Mouse (Mus musculus): ENCODE results near the gene Aurkb. TPM values are rescaled to one million over a fixed set of nuclear protein-coding genes. Genes with fewer than 3 reads are reported as not detected.

The Aurkb gene
- polyA plus RNA-seq, 1 experiment from 2014 or later, result 120 TPM

DNA sequence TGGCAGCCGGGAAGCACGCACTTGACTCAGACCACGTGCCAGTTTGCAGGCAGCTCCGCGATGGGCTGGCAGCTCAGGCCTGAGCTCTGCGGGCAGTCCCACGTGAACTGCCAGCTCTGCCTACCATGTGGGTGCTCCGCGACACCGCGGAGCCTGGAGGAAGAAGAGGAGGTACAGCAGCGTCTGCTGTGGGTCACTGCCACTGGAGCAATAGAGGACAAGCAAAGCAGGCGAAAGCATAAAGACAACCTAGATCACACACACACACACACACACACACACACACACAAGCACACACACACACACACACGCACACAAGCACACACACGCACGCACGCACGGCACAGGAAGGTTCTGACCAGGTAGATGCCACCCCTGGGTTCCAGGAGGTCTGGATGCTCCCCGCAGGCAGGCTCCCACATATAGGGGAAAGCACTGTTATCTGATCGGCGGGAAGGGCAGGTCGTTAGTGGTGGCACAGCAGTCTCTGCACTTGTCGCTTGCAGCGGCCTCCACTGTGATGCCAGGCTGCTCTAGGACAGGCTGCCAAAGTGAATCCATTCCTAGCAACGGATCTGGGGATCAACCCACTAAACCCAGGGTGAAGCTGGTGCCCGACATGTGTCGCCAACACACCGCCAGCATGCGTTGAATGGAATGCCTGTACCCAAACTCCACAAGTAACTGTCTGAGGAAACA, 20.9 kb downstream of the Aurkb start:
- peak overlapping the region; percentile 62 for H3K9ac ChIP-seq (ENCODE audit: low read length)
- H3K27me3 ChIP-seq (ENCODE audit: control insufficient read depth, insufficient read depth, low read length), result no peaks in the 10 kb centered on the region
- H3K36me3 ChIP-seq (ENCODE audit: control insufficient read depth, insufficient read depth, low read length), result no peaks in the 10 kb centered on the region
- no peaks in the 10 kb centered on the region for H3K9me3 ChIP-seq (replicated peaks; ENCODE audit: control insufficient read depth, low read length)
- no peak for ATAC-seq (ENCODE audit: insufficient read depth, low FRiP score)
- H3K4me3 ChIP-seq (replicated peaks; ENCODE audit: low read length), result peak overlapping the region; percentile 44
- WGBS, result 2% methylated on average over 29 of the region's 29 CpGs
- peak overlapping the region; percentile 70 for H3K4me2 ChIP-seq (ENCODE audit: low read depth, low read length)
- no peak overlapping the region for H3K27ac ChIP-seq (ENCODE audit: low read length)
- peaks cover 33% of the 10 kb centered on the region for H3K4me1 ChIP-seq (ENCODE audit: control insufficient read depth, insufficient read depth, low read length)

DNA sequence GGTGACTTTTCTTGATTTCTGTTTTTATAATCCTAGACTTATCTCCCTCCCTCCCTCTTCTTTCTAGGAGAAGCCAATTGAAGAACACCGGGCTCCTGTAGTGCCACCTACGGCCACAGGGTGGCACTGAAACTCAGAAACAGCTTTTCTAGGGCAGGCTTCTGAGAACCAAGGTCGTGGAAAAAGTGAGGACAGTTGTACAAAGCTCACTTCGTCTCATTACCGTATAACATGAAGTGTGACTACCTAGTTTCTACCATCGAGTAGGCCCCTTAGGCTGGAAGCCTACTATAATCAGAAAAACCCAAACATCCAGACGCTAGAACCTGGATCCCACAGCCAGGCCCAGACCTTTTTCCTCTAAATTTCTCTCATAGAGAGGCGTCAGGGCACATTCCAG, 21.5 kb downstream of the Aurkb start:
- ATAC-seq (ENCODE audit: insufficient read depth, low FRiP score), result no peak
- Histone ChIP-seq H3K4me1 (ENCODE audit: control insufficient read depth, insufficient read depth, low read length) (peaks cover 32% of the 10 kb centered on the region), H3K27ac (ENCODE audit: low read length) (peak overlapping the region; percentile 71), H3K27me3 (ENCODE audit: control insufficient read depth, insufficient read depth, low read length) (no peaks in the 10 kb centered on the region), H3K36me3 (ENCODE audit: control insufficient read depth, insufficient read depth, low read length) (no peaks in the 10 kb centered on the region), H3K9me3 (replicated peaks; ENCODE audit: control insufficient read depth, low read length) (no peaks in the 10 kb centered on the region), H3K4me3 (replicated peaks; ENCODE audit: low read length) (peak overlapping the region; percentile 44), H3K4me2 (ENCODE audit: low read depth, low read length) (peak overlapping the region; percentile 70), H3K9ac (ENCODE audit: low read length) (peak overlapping the region; percentile 62; the same call in 1 of the 2 replicates)
- 8% methylated on average over 8 of the region's 8 CpGs for WGBS

DNA sequence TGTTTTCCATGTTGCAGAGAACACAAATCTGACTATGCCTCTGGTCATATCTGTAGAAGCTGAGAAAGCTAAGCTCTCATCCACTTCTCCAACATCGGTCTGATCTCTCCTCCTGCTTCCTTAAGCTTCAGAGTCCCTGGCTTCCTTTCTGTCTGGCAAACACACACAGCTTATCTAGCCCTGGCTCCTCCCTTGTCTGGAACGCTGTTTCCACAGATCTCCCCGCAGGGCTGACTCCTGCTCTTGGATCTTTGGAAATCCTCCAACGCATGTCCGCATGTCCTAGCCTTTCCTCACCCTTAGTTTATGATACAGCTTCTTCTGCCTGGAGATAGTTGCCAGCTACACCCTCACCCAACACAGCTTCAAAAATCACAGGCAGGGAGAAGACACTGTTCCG, 22.2 kb downstream of the Aurkb start:
- H3K4me3 ChIP-seq (replicated peaks; ENCODE audit: low read length), result no peak overlapping the region
- peaks cover 38% of the 10 kb centered on the region for H3K4me1 ChIP-seq (ENCODE audit: control insufficient read depth, insufficient read depth, low read length)
- H3K27me3 ChIP-seq (ENCODE audit: control insufficient read depth, insufficient read depth, low read length), result no peaks in the 10 kb centered on the region
- H3K36me3 ChIP-seq (ENCODE audit: control insufficient read depth, insufficient read depth, low read length), result no peaks in the 10 kb centered on the region
- no peak for ATAC-seq (ENCODE audit: insufficient read depth, low FRiP score)
- H3K4me2 ChIP-seq (ENCODE audit: low read depth, low read length), result peak overlapping the region; percentile 22; the same call in 1 of the 2 replicates
- peak overlapping the region; percentile 50; the same call in 1 of the 2 replicates for H3K9ac ChIP-seq (ENCODE audit: low read length)
- 39% methylated on average over 6 of the region's 6 CpGs for WGBS
- H3K9me3 ChIP-seq (replicated peaks; ENCODE audit: control insufficient read depth, low read length), result no peaks in the 10 kb centered on the region
- H3K27ac ChIP-seq (ENCODE audit: low read length), result peak overlapping the region; percentile 71

DNA sequence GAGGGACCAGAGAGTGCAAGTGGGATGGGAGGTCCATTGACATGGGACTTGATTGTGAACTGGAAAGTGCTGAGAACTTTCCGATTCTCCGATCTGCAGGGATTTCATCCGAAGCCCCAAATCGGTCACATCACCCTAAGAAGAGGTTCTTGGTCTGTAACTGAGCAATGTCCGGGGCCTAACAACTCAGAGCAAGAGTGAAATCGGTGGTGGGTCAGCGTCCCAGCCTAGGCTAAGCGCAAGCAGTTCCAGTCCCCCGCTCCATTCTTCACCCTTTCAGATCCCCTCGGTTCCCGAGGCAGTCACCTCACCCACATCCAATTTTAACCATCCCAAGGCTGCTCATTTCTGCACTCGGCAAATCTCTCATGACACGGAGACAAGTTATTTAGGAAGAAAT, 24.6 kb downstream of the Aurkb start:
- Histone ChIP-seq H3K27me3 (ENCODE audit: control insufficient read depth, insufficient read depth, low read length) (no peaks in the 10 kb centered on the region), H3K4me2 (ENCODE audit: low read depth, low read length) (peak overlapping the region; percentile 92), H3K36me3 (ENCODE audit: control insufficient read depth, insufficient read depth, low read length) (no peaks in the 10 kb centered on the region), H3K9ac (ENCODE audit: low read length) (peak overlapping the region; percentile 89), H3K9me3 (replicated peaks; ENCODE audit: control insufficient read depth, low read length) (no peaks in the 10 kb centered on the region), H3K4me1 (ENCODE audit: control insufficient read depth, insufficient read depth, low read length) (peaks cover 47% of the 10 kb centered on the region), H3K27ac (ENCODE audit: low read length) (peak overlapping the region; percentile 97), H3K4me3 (replicated peaks; ENCODE audit: low read length) (peak overlapping the region; percentile 74)
- no peak for ATAC-seq (ENCODE audit: insufficient read depth, low FRiP score)
- WGBS, result 2% methylated on average over 13 of the region's 13 CpGs

DNA sequence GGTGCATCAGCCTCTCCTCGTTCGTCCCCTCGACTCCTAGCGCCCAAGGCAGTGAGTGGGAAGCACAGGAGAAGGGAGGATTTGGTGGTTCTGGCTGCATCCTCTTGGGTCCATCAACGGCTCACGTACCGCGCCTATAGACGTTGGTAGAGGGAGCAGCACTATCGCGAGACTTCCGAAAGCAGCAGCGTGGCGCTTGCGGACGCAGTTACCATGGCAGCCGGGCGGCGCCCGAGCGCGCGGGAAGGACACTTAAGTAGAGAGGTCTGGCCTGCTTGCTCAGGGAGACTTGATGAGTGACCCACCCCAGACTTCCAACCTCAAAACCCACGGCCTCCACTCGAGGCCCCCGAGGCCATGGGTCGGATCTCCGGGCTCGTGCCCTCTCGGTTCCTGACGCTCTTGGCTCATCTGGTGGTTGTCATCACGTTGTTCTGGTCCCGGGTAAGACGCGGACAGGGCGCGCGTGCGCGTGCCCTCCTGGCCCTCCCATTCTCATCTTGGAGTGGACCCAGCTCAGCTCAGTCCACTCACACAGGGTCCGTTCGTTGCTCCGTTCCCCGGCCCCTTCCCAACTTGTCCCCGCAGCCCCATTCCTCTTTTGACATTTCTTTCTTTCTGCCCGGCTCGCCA, 25.3 kb downstream of the Aurkb start, which contains the start of gene Tmem107:
TSS of gene Tmem107 (plus strand) at position 217 of the 633 bp plus-strand sequence.
- Histone ChIP-seq H3K4me3 (replicated peaks; ENCODE audit: low read length) (peak within 1 kb of the TSS; percentile 74), H3K4me2 (ENCODE audit: low read depth, low read length) (peak within 1 kb of the TSS; percentile 92), H3K9ac (ENCODE audit: low read length) (peak within 1 kb of the TSS; percentile 89), H3K27me3 (ENCODE audit: control insufficient read depth, insufficient read depth, low read length) (no peaks in the 10 kb centered on the region), H3K4me1 (ENCODE audit: control insufficient read depth, insufficient read depth, low read length) (peaks cover 46% of the 10 kb centered on the region), H3K27ac (ENCODE audit: low read length) (peak within 1 kb of the TSS; percentile 97), H3K36me3 (ENCODE audit: control insufficient read depth, insufficient read depth, low read length) (no peaks in the 10 kb centered on the region), H3K9me3 (replicated peaks; ENCODE audit: control insufficient read depth, low read length) (no peaks in the 10 kb centered on the region)
- ATAC-seq (ENCODE audit: insufficient read depth, low FRiP score), result peak; percentile 90
- WGBS, result under 1% methylated on average over 47 of the region's 47 CpGs

DNA sequence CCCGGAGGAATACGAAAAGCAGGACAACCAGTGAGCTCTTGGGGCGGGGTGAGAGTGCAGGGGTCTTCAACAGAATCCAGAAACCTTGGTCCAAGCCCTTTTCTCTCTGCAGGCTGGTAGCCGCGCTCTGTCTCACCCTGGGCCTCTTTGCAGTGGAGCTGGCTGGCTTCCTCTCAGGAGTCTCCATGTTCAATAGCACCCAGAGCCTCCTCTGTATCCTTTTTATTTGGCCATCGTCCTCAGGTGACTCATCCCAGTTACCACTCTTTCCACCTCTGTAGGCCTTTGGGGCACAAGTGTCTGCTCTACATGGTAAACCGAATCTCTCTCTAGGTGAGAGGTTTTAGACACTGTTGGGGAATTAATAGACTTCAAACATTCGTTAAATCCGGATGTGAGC, 25.8 kb downstream of the Aurkb start:
- Histone ChIP-seq H3K27me3 (ENCODE audit: control insufficient read depth, insufficient read depth, low read length) (no peaks in the 10 kb centered on the region), H3K4me3 (replicated peaks; ENCODE audit: low read length) (peak overlapping the region; percentile 74), H3K27ac (ENCODE audit: low read length) (peak overlapping the region; percentile 97), H3K4me1 (ENCODE audit: control insufficient read depth, insufficient read depth, low read length) (peaks cover 41% of the 10 kb centered on the region), H3K4me2 (ENCODE audit: low read depth, low read length) (peak overlapping the region; percentile 92), H3K9ac (ENCODE audit: low read length) (peak overlapping the region; percentile 89), H3K36me3 (ENCODE audit: control insufficient read depth, insufficient read depth, low read length) (no peaks in the 10 kb centered on the region), H3K9me3 (replicated peaks; ENCODE audit: control insufficient read depth, low read length) (no peaks in the 10 kb centered on the region)
- ATAC-seq (ENCODE audit: insufficient read depth, low FRiP score), result no peak
- WGBS, result 29% methylated on average over 9 of the region's 9 CpGs

DNA sequence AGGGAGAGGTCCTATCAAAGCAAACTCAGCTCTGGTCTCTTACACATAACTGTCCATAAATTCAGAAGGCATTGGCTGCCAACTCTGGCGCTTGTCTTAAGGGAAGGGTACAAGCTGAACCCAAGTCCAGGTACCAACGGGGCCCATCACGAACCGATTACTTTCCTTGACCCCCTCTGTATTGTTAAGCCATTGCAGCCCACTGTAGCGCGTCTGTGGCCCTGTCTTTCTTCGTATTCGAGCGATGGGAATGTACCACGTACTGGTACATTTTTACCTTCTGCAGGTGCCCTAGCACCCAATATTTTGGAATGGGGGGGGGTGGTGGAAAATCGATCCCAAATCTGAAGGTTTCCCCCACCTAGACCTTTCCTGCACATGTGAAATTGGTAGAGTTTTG, 26.8 kb downstream of the Aurkb start:
- peak overlapping the region; percentile 55 for H3K4me2 ChIP-seq (ENCODE audit: low read depth, low read length)
- H3K27me3 ChIP-seq (ENCODE audit: control insufficient read depth, insufficient read depth, low read length), result no peaks in the 10 kb centered on the region
- no peaks in the 10 kb centered on the region for H3K36me3 ChIP-seq (ENCODE audit: control insufficient read depth, insufficient read depth, low read length)
- peaks cover 33% of the 10 kb centered on the region for H3K4me1 ChIP-seq (ENCODE audit: control insufficient read depth, insufficient read depth, low read length)
- peak overlapping the region; percentile 69 for H3K9ac ChIP-seq (ENCODE audit: low read length)
- H3K27ac ChIP-seq (ENCODE audit: low read length), result peak overlapping the region; percentile 84
- ATAC-seq (ENCODE audit: insufficient read depth, low FRiP score), result no peak
- peak overlapping the region; percentile 38 for H3K4me3 ChIP-seq (replicated peaks; ENCODE audit: low read length)
- no peaks in the 10 kb centered on the region for H3K9me3 ChIP-seq (replicated peaks; ENCODE audit: control insufficient read depth, low read length)
- WGBS, result 81% methylated on average over 11 of the region's 11 CpGs

DNA sequence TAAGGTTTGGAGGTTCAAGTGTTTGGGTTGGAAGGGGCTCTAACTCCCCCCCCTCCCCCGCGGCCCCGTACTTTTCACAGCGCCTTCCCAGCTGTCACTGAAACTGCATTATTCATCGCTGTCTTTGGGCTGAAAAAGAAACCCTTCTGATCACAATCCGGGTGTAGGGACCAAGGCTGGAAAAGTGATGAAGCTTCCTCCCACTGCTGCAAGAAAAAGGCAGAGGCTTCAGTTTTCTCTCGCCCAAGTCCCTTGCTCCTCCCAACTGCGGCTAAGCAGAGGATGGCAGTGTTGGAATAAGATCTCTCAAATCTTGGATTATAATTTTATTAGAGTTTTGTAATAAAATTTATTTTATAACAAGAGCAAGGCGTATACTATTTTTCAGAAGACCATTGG, 27.2 kb downstream of the Aurkb start:
- 6% methylated on average over 9 of the region's 9 CpGs for WGBS
- ATAC-seq (ENCODE audit: insufficient read depth, low FRiP score), result no peak
- Histone ChIP-seq H3K27ac (ENCODE audit: low read length) (peak overlapping the region; percentile 84), H3K4me1 (ENCODE audit: control insufficient read depth, insufficient read depth, low read length) (peaks cover 28% of the 10 kb centered on the region), H3K9ac (ENCODE audit: low read length) (peak overlapping the region; percentile 69), H3K27me3 (ENCODE audit: control insufficient read depth, insufficient read depth, low read length) (no peaks in the 10 kb centered on the region), H3K4me3 (replicated peaks; ENCODE audit: low read length) (peak overlapping the region; percentile 38), H3K4me2 (ENCODE audit: low read depth, low read length) (peak overlapping the region; percentile 55), H3K36me3 (ENCODE audit: control insufficient read depth, insufficient read depth, low read length) (no peaks in the 10 kb centered on the region), H3K9me3 (replicated peaks; ENCODE audit: control insufficient read depth, low read length) (no peaks in the 10 kb centered on the region)
